Mouse (Mus musculus): ENCODE measurements around the gene Zswim2. TPM values are rescaled to one million over a fixed set of nuclear protein-coding genes. Genes with fewer than 3 reads are reported as not detected.

Zswim2 gene
- polyA plus RNA-seq, 1 experiment from 2014 or later: not detected

DNA sequence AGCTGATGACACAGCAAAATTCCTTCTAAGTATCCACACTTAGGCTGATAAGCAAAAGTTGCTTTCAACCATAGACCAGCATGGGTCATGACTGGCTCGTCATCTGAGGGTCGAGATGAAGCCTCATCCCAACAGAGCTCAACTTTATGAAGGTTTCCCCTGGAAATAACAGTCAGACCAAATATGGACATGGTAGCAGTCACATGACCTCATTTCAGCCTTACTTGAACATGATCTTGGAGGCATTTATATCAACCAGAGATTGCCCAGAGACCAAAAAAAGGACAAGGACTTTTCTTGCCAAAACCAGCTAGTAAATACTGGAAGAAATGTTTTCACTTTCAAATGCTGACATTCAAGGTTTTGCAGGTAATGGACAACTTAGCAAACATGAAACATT is 47.3 kb downstream of the Zswim2 start:
- no peak overlapping the region for H3K9ac ChIP-seq
- H3K9me3 ChIP-seq: no peaks in the 10 kb centered on the region
- 86% methylated on average over 2 of the region's 2 CpGs for WGBS
- no peak overlapping the region for H3K4me2 ChIP-seq
- H3K27ac ChIP-seq: no peak overlapping the region
- no peak overlapping the region for H3K4me3 ChIP-seq
- no peaks in the 10 kb centered on the region for H3K4me1 ChIP-seq
- ATAC-seq (ENCODE audit: insufficient number of reproducible peaks, low FRiP score, low TSS enrichment, low read depth): no peak
- no peaks in the 10 kb centered on the region for H3K36me3 ChIP-seq
- H3K27me3 ChIP-seq: no peaks in the 10 kb centered on the region

DNA sequence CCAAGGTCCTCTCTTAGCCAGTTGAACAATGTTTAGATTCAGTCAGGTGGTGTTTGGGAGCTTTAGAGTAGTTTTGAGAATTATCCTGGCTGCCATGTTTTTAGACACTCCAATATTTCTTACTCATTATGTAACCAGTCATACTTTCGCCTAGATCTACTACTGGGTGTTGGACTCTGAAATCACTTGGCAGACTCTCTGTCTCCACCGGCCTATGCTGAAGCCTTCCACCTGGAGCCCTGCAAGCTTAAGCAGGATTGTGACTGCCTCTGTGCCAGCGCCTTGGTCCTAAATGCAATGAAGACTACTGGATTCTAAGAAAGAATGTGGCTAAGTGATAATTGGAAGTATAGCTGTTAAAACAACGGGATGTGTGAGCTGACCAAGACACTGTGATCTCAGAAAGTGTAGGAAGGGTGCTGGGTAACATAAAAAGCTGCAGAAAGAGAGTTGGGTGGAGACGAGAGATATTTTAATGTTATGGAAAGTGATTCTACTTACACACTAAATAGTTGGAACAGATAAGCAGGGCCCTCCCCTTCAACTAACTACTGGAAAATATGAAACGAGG is 57.1 kb downstream of the Zswim2 start:
- Histone ChIP-seq H3K36me3 (peaks cover 7% of the 10 kb centered on the region; the same call in 1 of the 2 replicates), H3K4me3 (no peak overlapping the region), H3K4me2 (no peak overlapping the region), H3K9me3 (no peaks in the 10 kb centered on the region), H3K4me1 (no peaks in the 10 kb centered on the region), H3K9ac (no peak overlapping the region), H3K27me3 (no peaks in the 10 kb centered on the region), H3K27ac (no peak overlapping the region)
- WGBS: 79% methylated on average over 6 of the region's 6 CpGs
- no peak for ATAC-seq (ENCODE audit: insufficient number of reproducible peaks, low FRiP score, low TSS enrichment, low read depth)

Other genes with a start within 250 kb of the Zswim2 start
- 62.8 and 70.7 TPM in 2 replicates for gene Itgav, start 216.8 kb downstream of the Zswim2 start, polyA plus RNA-seq (2015; fragmentation: Nextera tagmentation; extraction: Ambion mirVana)
- 12.1 and 13.3 TPM in 2 replicates for gene Fam171b, start 128.6 kb downstream of the Zswim2 start, polyA plus RNA-seq (2015; fragmentation: Nextera tagmentation; extraction: Ambion mirVana)
- gene Gm13698, start 14.5 kb upstream of the Zswim2 start, polyA plus RNA-seq (2015; fragmentation: Nextera tagmentation; extraction: Ambion mirVana): not detected in 2 replicates
- not detected in 2 replicates for gene Gm13693, start 20.3 kb upstream of the Zswim2 start, polyA plus RNA-seq (2015; fragmentation: Nextera tagmentation; extraction: Ambion mirVana)
- not detected in 2 replicates for gene Gm13695, start 26.1 kb upstream of the Zswim2 start, polyA plus RNA-seq (2015; fragmentation: Nextera tagmentation; extraction: Ambion mirVana)
- gene Gm13696, start 31.9 kb upstream of the Zswim2 start, polyA plus RNA-seq (2015; fragmentation: Nextera tagmentation; extraction: Ambion mirVana): not detected in 2 replicates
- gene Gm13694, start 37.7 kb upstream of the Zswim2 start, polyA plus RNA-seq (2015; fragmentation: Nextera tagmentation; extraction: Ambion mirVana): not detected in 2 replicates
- gene Gm13697, start 43.5 kb upstream of the Zswim2 start, polyA plus RNA-seq (2015; fragmentation: Nextera tagmentation; extraction: Ambion mirVana): not detected in 2 replicates
- gene Gm13691, start 49.3 kb upstream of the Zswim2 start, polyA plus RNA-seq (2015; fragmentation: Nextera tagmentation; extraction: Ambion mirVana): not detected in 2 replicates

Measured in limb, embryonic 15.5 days (tissue).